Mouse (Mus musculus): ENCODE results near the gene Lrrc18. TPM values are rescaled to one million over a fixed set of nuclear protein-coding genes. Genes with fewer than 3 reads are reported as not detected.

Lrrc18 gene
- polyA plus RNA-seq, 1 experiment from 2014 or later: 0.17 TPM

- Histone ChIP-seq H3K27me3 (ENCODE audit: control insufficient read depth, insufficient read depth, low read length) (no peaks in the 10 kb centered on the region), H3K9me3 (ENCODE audit: control insufficient read depth, low read length) (no peaks in the 10 kb centered on the region)
- ATAC-seq (ENCODE audit: low FRiP score, low TSS enrichment): no peak
Observed at GRCm38 (mm10) chr14:33000112-33000979, 9.2 kb downstream of the Lrrc18 start.

GRCm38 (mm10) chr14:33005114-33005513 lies 13.9 kb downstream of the Lrrc18 start:
- H3K9me3 ChIP-seq (ENCODE audit: control insufficient read depth, low read length): no peaks in the 10 kb centered on the region
- WGBS: 100% methylated on average over 1 of the region's 1 CpGs
- no peaks in the 10 kb centered on the region for H3K27me3 ChIP-seq (ENCODE audit: control insufficient read depth, insufficient read depth, low read length)
- no peak overlapping the region for H3K4me2 ChIP-seq (replicated peaks; ENCODE audit: low read depth)
- no peak for ATAC-seq (ENCODE audit: low FRiP score, low TSS enrichment)
- H3K4me1 ChIP-seq (replicated peaks; ENCODE audit: control insufficient read depth, insufficient read depth): no peaks in the 10 kb centered on the region
- TF ChIP-seq CTCF (IDR thresholded peaks at IDR 0.05; ENCODE audit: low read depth): no peak
- no peak for TF ChIP-seq EP300 (optimal IDR thresholded peaks at IDR 0.05)
- no peak overlapping the region for H3K4me3 ChIP-seq (ENCODE audit: low read depth, low read length)
- H3K27ac ChIP-seq (replicated peaks): no peak overlapping the region
- H3K9ac ChIP-seq (ENCODE audit: low read length): no peak overlapping the region
- H3K36me3 ChIP-seq (ENCODE audit: control insufficient read depth, insufficient read depth, low read length): no peaks in the 10 kb centered on the region
- DNase-seq (ENCODE audit: low spot score): no peak

More at GRCm38 (mm10) chr14:33000112-33000979, 9.2 kb downstream of the Lrrc18 start:
- H3K4me3 ChIP-seq (ENCODE audit: low read depth, low read length): no peak overlapping the region
- no peaks in the 10 kb centered on the region for H3K36me3 ChIP-seq (ENCODE audit: control insufficient read depth, insufficient read depth, low read length)
- TF ChIP-seq CTCF (IDR thresholded peaks at IDR 0.05; ENCODE audit: low read depth) (no peak), EP300 (optimal IDR thresholded peaks at IDR 0.05) (no peak)
- WGBS: 52% methylated on average over 8 of the region's 8 CpGs
- DNase-seq (ENCODE audit: low spot score): no peak
- no peak overlapping the region for H3K27ac ChIP-seq (replicated peaks)
- H3K4me2 ChIP-seq (replicated peaks; ENCODE audit: low read depth): no peak overlapping the region
- peaks cover 2% of the 10 kb centered on the region; the same call in 1 of the 2 replicates for H3K4me1 ChIP-seq (replicated peaks; ENCODE audit: control insufficient read depth, insufficient read depth)
- no peak overlapping the region for H3K9ac ChIP-seq (ENCODE audit: low read length)

- no peaks in the 10 kb centered on the region for H3K36me3 ChIP-seq (ENCODE audit: control insufficient read depth, insufficient read depth, low read length)
- WGBS: 76% methylated on average over 1 of the region's 1 CpGs
- DNase-seq (ENCODE audit: low spot score) (no peak), ATAC-seq (ENCODE audit: low FRiP score, low TSS enrichment) (no peak)
- no peak overlapping the region for H3K9ac ChIP-seq (ENCODE audit: low read length)
- no peak overlapping the region for H3K27ac ChIP-seq (replicated peaks)
- no peaks in the 10 kb centered on the region for H3K27me3 ChIP-seq (ENCODE audit: control insufficient read depth, insufficient read depth, low read length)
- no peaks in the 10 kb centered on the region for H3K9me3 ChIP-seq (ENCODE audit: control insufficient read depth, low read length)
- no peaks in the 10 kb centered on the region for H3K4me1 ChIP-seq (replicated peaks; ENCODE audit: control insufficient read depth, insufficient read depth)
- H3K4me2 ChIP-seq (replicated peaks; ENCODE audit: low read depth): no peak overlapping the region
- TF ChIP-seq EP300 (optimal IDR thresholded peaks at IDR 0.05) (no peak), CTCF (IDR thresholded peaks at IDR 0.05; ENCODE audit: low read depth) (no peak)
- H3K4me3 ChIP-seq (ENCODE audit: low read depth, low read length): no peak overlapping the region
Observed at GRCm38 (mm10) chr14:33007638-33008037, 16.5 kb downstream of the Lrrc18 start.

GRCm38 (mm10) chr14:33019050-33019449 lies 27.9 kb downstream of the Lrrc18 start:
- Histone ChIP-seq H3K9me3 (ENCODE audit: control insufficient read depth, low read length) (no peaks in the 10 kb centered on the region), H3K4me1 (replicated peaks; ENCODE audit: control insufficient read depth, insufficient read depth) (no peaks in the 10 kb centered on the region), H3K9ac (ENCODE audit: low read length) (no peak overlapping the region), H3K4me2 (replicated peaks; ENCODE audit: low read depth) (no peak overlapping the region), H3K27me3 (ENCODE audit: control insufficient read depth, insufficient read depth, low read length) (no peaks in the 10 kb centered on the region), H3K4me3 (ENCODE audit: low read depth, low read length) (no peak overlapping the region), H3K36me3 (ENCODE audit: control insufficient read depth, insufficient read depth, low read length) (no peaks in the 10 kb centered on the region), H3K27ac (replicated peaks) (no peak overlapping the region)
- no peak for TF ChIP-seq EP300 (optimal IDR thresholded peaks at IDR 0.05)
- no peak for TF ChIP-seq CTCF (IDR thresholded peaks at IDR 0.05; ENCODE audit: low read depth)
- DNase-seq (ENCODE audit: low spot score): no peak
- no peak for ATAC-seq (ENCODE audit: low FRiP score, low TSS enrichment)
- WGBS: 76% methylated on average over 3 of the region's 3 CpGs

- H3K36me3 ChIP-seq (ENCODE audit: control insufficient read depth, insufficient read depth, low read length): no peaks in the 10 kb centered on the region
- H3K9ac ChIP-seq (ENCODE audit: low read length): no peak overlapping the region
- H3K4me1 ChIP-seq (replicated peaks; ENCODE audit: control insufficient read depth, insufficient read depth): no peaks in the 10 kb centered on the region
- no peak overlapping the region for H3K27ac ChIP-seq (replicated peaks)
- no peak for ATAC-seq (ENCODE audit: low FRiP score, low TSS enrichment)
- no peak overlapping the region for H3K4me3 ChIP-seq (ENCODE audit: low read depth, low read length)
- no peaks in the 10 kb centered on the region for H3K27me3 ChIP-seq (ENCODE audit: control insufficient read depth, insufficient read depth, low read length)
- no peak for DNase-seq (ENCODE audit: low spot score)
- H3K9me3 ChIP-seq (ENCODE audit: control insufficient read depth, low read length): no peaks in the 10 kb centered on the region
- no peak for TF ChIP-seq EP300 (optimal IDR thresholded peaks at IDR 0.05)
- TF ChIP-seq CTCF (IDR thresholded peaks at IDR 0.05; ENCODE audit: low read depth): no peak
- 48% methylated on average over 5 of the region's 5 CpGs for WGBS
- H3K4me2 ChIP-seq (replicated peaks; ENCODE audit: low read depth): no peak overlapping the region
Observed at GRCm38 (mm10) chr14:33019606-33020005, 28.4 kb downstream of the Lrrc18 start.

GRCm38 (mm10) chr14:33030849-33031248 lies 39.7 kb downstream of the Lrrc18 start:
- H3K4me3 ChIP-seq (ENCODE audit: low read depth, low read length): no peak overlapping the region
- WGBS: 75% methylated on average over 3 of the region's 3 CpGs
- no peaks in the 10 kb centered on the region for H3K4me1 ChIP-seq (replicated peaks; ENCODE audit: control insufficient read depth, insufficient read depth)
- ATAC-seq (ENCODE audit: low FRiP score, low TSS enrichment): no peak
- H3K27ac ChIP-seq (replicated peaks): no peak overlapping the region
- no peaks in the 10 kb centered on the region for H3K36me3 ChIP-seq (ENCODE audit: control insufficient read depth, insufficient read depth, low read length)
- DNase-seq (ENCODE audit: low spot score): no peak
- no peak overlapping the region for H3K4me2 ChIP-seq (replicated peaks; ENCODE audit: low read depth)
- H3K27me3 ChIP-seq (ENCODE audit: control insufficient read depth, insufficient read depth, low read length): no peaks in the 10 kb centered on the region
- TF ChIP-seq CTCF (IDR thresholded peaks at IDR 0.05; ENCODE audit: low read depth) (no peak), EP300 (optimal IDR thresholded peaks at IDR 0.05) (no peak)
- no peaks in the 10 kb centered on the region for H3K9me3 ChIP-seq (ENCODE audit: control insufficient read depth, low read length)
- H3K9ac ChIP-seq (ENCODE audit: low read length): no peak overlapping the region
